Mouse (Mus musculus): ENCODE results near the gene Rps16.

Gene Rps16

DNA sequence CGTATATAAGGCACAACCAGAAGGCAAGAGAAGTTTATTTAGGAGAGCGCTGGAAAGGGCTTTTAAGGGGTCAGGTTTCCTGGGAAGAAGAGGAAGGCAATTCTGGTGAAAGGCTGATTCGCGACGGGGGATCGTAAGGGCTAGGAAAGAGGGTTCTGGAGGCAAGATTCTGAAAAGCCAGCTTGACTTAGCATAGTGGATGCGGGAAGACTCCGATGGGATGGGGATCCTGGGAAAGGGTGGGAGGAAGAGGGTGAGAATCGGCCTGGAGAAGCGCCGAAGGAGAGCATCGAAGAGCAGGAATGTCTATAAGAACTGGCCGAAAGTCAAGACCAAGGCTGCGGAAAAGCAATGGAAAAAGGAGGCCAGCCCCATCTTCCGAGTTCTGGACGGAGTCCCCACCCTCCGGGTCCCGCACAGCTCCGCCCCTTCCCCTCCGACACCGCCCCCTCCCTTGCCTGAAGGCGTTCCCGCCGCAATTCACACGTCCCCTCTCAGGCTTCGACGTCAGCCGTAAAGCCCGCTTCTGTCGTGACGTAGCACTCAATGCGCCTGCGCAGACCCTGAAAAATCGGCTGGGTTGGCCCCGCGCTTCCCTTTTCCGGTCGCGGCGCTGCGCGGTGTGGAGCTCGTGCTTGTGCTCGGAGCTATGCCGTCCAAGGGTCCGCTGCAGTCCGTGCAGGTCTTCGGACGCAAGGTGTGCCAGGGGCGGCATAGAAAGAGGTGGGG lies at the start of gene Rps16:
Gene Rps16 (plus strand): TSS at position 498 of the 729 bp plus-strand sequence.
- DNase-seq (ENCODE audit: low spot score in 2 of 2): peak; percentile 97 to 99

GRCm38 (mm10) chr7:28301616-28302433 lies 48.6 kb upstream of the Rps16 start, which contains the start of gene Dll3:
Gene Dll3, minus strand, starts transcription at chr7:28302238.
- peak; percentile 33 to 34 for DNase-seq (ENCODE audit: low spot score in 2 of 2)

DNA sequence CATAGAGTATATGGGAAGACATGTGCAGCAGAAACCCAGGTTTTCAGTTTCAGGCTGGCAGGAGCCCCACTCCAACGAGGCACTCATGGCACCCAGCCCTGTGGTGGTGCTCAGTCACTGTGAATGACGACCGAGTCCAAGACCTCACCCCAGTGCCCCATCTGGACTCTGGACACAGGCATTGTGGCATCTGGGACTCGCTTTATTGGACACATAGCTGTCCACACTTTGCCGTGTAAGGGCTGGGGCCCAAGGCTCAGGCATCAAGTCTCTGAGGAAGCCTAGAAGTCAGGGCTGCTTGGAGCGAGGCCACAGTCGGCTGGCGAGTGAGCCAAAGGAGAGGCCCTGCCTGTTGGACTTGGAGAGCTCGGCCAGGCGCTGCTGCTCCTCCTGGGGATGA lies 44.8 kb upstream of the Rps16 start:
- no peak for DNase-seq (ENCODE audit: low spot score in 2 of 2)

DNA sequence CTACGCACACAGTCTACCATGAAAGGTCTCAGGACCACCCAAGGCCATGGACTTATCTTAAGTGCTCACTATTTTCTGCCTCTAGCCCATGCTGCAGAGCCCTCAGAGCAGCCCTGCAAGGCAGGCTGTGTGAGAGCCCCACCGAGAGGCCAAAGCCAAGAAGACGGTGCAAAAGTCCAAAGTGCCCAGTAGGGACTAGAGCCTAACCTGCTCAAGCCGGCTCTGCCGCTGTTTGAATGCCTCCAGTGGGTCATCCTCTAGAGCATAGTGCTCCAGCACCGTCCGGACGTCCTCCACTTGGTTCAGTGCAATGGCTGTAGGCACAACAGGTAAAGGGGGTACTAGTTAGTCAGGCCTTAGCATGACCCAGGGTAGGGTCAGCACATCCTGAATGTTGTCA lies 44.2 kb upstream of the Rps16 start:
- DNase-seq (ENCODE audit: low spot score in 2 of 2): no peak

DNA sequence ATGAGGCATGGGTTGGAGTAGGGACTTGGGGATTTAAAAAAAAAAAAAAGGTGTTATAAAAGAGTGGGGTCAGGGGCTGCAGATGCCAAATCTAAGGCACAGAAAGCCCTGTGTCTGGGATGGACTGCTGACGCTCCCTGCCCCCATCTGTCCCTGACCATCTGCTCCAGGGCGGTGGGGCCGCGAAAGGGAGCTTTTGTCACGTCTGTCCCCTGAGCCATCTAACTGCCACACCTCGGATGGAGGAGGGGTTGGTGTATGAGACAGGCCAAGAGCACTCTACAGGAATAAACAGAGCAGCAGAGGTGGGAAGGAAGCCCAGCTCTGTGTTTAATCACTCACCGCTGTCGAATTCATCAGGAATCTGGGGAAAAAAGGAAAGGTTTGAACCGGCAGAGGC lies 40.7 kb upstream of the Rps16 start:
- no peak for DNase-seq (ENCODE audit: low spot score in 2 of 2)

DNA sequence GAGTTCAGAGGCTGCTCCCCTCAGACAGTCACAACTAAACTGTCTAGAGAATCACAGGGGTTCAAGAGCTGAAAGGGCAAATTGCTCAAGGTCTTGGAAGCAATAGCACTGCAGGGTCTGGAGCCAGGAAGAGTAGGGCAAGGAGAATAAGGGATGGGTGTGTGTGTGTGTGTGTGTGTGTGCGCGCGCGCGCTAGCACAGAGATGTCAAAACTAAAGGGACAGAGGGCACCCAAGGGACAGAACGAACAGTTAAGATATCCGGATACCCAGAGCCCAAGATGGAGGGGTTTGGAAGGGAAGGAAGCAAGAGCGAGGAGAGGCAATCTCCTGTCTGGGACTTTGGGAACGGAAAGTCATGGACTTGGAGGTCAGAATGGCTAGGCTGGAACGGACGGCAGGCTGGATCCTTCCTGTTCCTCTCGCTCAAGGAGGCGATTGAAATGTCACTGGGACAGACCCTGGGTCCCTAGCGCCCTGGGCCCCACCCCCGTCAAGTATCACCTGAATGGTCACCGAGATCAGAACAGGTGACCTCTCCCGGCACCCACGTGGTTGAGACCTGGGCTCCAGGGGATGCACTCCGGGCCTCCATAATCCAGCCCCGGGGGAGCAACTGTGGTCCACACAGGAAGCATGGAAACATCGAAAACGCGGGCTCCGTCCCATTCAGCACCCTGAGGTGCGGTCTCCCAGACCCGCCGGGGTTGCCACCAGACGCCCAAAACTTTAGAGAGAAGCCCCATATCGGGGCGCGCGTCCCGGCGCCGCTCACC lies 39.1 kb upstream of the Rps16 start:
- DNase-seq (ENCODE audit: low spot score in 2 of 2): no peak

DNA sequence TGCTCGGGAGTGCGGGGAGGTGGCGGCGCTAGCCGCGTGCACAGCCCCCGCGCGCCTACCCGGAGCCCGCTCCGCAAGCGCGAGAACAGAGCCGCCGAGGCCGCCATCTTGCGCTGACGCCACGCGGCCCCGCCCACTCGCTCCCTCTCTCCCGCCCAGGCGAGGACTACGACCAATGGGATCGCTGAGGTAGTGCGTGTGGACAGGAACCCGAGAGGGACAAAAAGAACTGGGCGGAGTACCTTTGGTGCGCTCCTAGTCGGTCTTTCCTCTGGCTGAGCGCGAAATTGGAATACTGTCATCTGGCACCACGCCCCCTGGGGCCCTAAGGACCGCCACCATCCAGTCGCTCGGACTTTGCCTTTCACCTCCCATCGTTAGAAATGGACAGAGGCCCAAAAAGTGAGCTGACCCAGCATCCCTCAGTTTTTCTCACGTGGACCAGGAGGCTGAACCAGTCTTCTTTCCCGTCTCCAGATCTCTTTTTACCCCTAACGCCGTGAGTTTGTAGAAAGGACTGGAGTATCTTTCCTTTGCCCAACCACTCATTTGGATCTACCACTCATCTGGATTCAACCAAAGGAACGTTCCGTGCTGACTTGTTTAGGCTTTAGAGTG lies 38.4 kb upstream of the Rps16 start, which contains the start of gene Timm50:
Gene Timm50 (minus strand): TSS at position 147 of the 618 bp plus-strand sequence.
- DNase-seq (ENCODE audit: low spot score in 2 of 2): peak; percentile 99 to 100

- no peak for DNase-seq (ENCODE audit: low spot score in 2 of 2)
These were observed 32.4 kb upstream of the Rps16 start for GRCm38 (mm10) chr7:28318036-28318435.

DNA sequence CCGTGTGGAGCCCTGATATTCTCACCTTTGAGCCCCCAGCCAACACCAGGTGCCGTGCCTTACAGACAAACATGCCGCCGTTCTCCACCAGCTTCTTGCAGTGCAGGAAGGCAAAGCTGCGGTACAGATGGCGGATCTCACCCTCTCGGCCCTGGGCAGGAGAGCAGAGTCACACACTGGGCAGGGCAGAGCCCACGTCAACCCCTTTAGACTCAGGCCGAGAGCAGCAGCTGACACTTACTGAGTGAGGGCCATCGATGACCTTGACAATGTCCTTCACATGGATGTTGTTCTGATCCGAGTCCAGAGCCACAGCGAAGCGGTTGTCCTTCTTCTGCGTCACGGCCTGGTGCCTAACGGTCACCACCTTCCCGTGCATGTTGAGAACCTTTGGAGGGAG lies 31.7 kb upstream of the Rps16 start:
- no peak for DNase-seq (ENCODE audit: low spot score in 2 of 2)

GRCm38 (mm10) chr7:28321974-28322720 lies 28.3 kb upstream of the Rps16 start:
- DNase-seq (ENCODE audit: low spot score in 2 of 2): no peak

DNA sequence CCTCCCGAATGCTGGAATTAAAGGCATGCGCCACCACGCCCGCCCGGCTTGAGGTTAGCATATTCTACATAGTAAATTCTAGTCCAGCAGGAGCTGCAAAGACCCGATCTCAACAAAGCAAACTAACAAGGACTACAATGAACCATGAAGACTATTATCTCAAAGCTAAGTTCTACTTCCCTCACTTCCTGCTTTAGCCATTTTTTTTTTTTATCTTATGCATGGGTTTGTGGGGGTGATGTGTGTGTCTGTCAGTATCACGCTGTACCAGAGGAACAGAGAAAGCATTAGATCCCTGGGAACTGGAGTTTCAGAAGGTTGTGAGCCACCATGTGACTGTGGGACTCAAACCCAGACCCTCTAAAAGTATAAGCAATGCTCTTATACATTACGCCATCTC lies 25.2 kb upstream of the Rps16 start:
- no peak for DNase-seq (ENCODE audit: low spot score in 2 of 2)

- DNase-seq (ENCODE audit: low spot score in 2 of 2): no peak
These were observed 24.0 kb upstream of the Rps16 start for GRCm38 (mm10) chr7:28326457-28326856.

GRCm38 (mm10) chr7:28328260-28328659 lies 22.2 kb upstream of the Rps16 start:
- DNase-seq (ENCODE audit: low spot score in 2 of 2): no peak

DNA sequence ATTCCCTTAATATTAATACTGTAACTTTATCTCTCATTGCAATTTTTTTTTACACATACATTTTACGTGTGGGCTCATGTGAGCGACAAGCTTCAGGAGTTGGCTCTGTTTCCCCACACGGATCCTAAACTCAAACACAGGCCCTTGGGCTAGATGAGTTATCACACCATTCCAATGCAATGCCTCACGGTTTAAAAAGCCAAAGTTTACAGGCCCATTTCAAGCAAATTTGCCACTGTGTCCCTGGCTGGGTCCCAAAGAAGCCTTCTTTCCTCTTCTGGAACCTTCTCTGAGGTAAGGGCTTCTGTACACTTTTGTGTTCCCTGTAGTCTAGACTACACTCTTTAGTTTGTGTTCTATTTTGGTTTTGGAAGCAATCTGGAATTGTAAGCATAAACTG lies 15.9 kb upstream of the Rps16 start:
- DNase-seq (ENCODE audit: low spot score in 2 of 2): no peak

DNA sequence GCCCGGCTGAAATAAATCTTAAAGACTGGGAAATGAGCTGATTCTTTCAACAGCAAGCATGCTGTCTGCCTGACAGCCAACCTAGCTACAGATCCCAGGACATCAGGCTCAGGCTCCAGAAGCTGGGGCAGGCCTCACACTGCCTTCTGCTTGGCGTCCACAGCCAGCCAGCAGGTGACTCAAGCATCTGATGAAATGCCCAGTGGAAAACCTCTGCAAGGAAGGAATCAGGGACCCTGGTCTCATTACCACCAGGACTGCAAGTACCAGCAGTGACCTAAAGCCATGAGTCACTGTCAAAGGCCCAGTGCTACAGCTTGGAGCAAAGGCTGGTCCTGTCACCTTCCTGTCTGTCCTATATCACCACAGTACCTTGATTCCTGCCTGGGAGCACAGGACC lies 15.0 kb upstream of the Rps16 start:
- DNase-seq (ENCODE audit: low spot score in 2 of 2): no peak

DNA sequence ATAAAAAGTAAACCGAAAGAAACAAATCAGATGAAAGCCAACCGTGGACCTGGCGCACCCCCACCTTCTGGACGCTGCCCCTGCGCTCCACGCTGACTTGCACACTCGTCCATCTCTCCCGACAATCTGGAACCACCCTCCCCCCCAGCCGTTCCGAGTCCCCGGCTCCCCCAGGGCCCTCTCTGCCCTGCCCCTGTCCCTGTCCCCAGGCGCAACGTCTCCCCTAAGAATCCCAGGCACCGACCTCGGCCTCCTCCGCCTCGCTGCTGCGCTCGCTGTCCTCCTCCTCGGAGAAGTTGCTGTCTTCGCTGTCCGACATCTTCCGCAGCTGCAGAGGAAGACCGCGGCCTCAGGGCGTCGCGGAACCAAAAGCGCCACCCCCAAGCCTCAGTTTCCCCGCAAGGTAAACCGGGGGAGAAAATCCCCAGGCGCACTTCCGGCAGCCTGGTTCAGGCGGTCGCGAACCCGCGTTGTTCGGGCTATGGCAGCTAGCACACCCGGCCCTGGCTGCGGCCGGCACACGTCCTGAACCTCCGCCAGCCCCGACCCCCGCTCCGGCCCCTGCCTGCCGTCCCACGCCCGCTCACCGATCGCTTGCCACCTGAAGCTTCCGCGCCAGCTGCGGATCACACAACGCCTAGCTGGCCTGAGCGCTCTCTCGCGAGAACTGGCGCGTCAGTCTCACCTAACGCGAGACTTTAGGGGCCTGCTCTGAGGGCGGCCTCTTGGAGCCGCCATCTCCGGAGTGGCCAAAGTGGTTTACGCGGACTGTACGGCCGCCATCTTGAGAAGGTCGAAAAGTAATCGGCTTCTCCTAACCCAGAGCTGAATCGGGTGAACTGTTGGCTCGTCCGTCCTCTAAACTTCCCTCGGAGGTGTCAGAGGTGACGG lies 12.1 kb upstream of the Rps16 start, which contains the start of gene Supt5:
Gene Supt5 (minus strand): TSS at position 639 of the 891 bp plus-strand sequence.
- DNase-seq (ENCODE audit: low spot score in 2 of 2): peak; percentile 97

- peak in 1 of 2 experiments; percentile 32 for DNase-seq (ENCODE audit: low spot score in 2 of 2)
These were observed 11.1 kb upstream of the Rps16 start for GRCm38 (mm10) chr7:28339213-28339917.

- no peak for DNase-seq (ENCODE audit: low spot score in 2 of 2)
These were observed 9.1 kb upstream of the Rps16 start for GRCm38 (mm10) chr7:28341381-28341780.

DNA sequence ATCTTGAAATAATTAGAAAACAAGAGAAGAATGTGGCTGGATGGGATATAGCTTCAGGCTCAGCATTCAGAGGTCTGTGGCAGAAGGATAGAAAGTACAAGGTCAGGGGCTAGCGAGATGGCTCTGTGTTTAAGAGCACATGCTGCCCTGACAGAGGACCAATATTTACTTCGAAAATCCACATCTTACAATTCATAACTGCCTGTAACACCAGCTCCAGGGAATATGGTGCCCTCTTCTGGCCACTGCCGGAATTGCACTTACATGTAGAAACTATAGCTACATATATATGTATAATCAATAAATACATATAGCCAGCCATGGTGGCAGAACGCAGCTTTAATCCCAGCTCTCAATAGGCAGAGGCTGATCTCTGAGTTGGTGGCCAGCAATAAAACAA lies 5.8 kb upstream of the Rps16 start:
- DNase-seq (ENCODE audit: low spot score in 2 of 2): peak; percentile 71 to 72

All from right cerebral cortex, adult 2 months (tissue).